Mouse (Mus musculus): ENCODE results near the gene Nrg4.
"Not testable (repeated sequence)": the region's sequence is repeated elsewhere in the genome, so short reads cannot be mapped to it uniquely, and the experiment has no call there.

The Nrg4 gene

DNA sequence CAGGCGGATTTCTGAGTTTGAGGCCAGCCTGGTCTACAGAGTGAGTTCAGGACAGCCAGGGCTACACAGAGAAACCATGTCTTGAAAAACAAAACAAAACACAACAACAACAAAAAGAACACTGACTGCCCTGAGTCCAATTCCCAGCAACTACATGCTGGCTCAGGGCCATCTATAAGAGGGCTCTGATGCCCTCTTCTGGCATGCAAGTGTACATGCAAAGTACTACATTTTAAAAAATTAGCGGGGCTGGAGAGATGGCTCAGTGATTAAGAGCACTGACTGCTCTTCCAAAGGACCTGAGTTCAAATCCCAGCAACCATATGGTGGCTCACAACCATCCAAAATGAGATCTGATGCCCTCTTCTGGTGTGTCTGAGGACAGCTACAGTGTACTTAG, 74.5 kb downstream of the Nrg4 start:
- not testable (repeated sequence) for DNase-seq (ENCODE audit: low spot score in 2 of 2)

DNA sequence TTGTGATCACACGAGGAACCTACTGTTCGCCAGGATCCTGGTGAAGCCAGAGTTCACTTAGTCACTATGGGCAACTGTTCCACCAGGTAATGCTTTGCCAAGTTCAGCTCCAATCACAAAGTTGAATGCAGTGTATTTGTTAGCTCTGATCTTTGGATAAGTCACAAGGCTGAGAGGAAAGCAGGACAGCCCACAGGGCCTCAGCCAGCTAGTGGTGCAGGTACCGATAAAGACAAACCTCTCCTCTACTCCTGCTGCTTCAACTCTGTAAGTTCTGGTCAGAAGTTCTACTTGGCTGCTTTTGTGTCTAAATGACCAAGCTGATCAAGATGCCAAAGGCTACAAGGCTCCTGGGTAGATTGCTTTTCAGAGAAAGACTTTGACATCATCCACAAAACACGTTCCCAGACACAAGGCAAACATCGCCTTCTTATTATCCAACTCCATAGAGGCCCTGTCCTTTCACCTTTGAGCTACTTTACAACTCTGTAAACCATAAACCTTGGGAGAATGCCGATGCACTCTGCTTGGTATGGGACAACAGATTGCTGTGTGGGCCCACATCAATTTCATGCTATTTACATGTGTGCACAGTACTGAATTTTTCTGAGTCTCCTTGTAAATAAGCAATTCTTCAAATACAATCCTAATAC, 75.9 kb downstream of the Nrg4 start:
- no peak for DNase-seq (ENCODE audit: low spot score in 2 of 2)

- no peak for DNase-seq (ENCODE audit: low spot score in 2 of 2)
These were observed 78.2 kb downstream of the Nrg4 start for GRCm38 (mm10) chr9:55248465-55248864.

DNA sequence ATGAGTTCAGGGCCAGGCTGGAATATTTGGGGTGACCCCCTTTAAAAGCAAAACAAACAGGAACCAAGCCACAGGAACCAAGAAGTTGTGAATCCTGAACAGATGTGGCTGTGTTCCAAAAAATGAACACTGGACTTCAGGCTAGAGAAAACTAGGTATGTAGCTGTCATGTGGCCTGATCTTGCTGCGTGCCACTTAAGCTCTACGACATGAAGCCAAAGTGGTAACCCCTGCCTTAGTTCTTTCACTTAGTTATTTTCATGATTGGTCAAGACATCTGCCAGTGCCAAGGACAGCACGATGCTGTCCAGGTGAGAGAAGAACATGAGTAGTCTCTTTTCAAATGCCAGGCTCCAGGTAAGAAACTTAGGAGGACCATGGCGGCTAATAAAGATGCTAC, 79.7 kb downstream of the Nrg4 start:
- no peak for DNase-seq (ENCODE audit: low spot score in 2 of 2)

DNA sequence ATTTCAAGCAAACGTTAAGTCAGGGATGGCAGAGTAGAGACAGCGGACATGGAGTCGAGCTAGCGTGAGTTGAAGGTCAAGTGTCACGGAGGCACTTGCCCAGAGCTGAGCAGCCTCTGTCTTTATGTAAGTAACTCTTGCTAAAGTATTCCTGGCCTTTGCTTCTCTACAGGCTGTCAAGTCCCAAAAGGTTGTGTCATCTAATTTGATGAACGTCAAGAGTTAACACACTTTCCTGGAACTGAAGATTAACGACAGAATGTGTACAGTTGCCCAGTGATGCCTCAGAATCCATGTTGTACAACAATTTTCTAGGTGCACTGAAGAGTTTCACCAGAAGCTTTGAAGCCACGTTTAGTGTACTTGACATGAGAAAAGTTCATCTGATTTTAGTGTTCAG, 80.2 kb downstream of the Nrg4 start:
- no peak for DNase-seq (ENCODE audit: low spot score in 2 of 2)

DNA sequence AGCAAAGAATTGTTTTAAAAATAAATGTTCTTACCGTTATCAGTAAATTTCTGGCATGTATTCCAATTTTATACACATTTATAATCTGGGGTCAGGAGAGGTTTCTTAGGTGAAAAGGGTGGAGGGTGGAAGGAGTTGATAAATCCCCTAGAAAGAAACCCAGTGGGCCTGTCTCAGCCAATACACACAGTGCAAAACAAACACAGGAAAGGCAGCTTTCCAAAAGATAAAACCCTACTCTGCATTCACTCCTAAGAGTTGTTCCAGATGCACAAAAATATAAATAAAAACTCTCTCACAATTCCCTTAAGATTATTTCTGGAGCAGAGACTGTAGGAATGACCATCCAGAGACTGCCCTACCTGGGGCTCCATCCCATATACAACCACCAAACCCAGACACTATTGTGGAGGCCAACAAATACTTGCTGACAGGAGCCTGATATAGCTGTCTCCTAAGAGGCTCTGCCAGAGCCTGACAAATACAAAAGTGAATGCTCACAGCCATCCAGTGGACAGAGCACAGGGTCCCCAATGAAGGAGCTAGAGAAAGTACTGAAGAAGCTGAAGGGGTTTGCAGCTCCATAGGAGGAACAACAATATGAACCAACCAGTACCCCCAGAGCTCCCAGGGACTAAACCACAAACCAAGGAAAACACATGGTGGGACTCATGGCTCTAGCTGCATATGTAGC, 81.4 kb downstream of the Nrg4 start:
- DNase-seq (ENCODE audit: low spot score in 2 of 2): not testable (repeated sequence)

GRCm38 (mm10) chr9:55244079-55244478, 82.6 kb downstream of the Nrg4 start:
- no peak for DNase-seq (ENCODE audit: low spot score in 2 of 2)

- DNase-seq (ENCODE audit: low spot score in 2 of 2): no peak
These were observed 83.4 kb downstream of the Nrg4 start for GRCm38 (mm10) chr9:55243280-55243679.

DNA sequence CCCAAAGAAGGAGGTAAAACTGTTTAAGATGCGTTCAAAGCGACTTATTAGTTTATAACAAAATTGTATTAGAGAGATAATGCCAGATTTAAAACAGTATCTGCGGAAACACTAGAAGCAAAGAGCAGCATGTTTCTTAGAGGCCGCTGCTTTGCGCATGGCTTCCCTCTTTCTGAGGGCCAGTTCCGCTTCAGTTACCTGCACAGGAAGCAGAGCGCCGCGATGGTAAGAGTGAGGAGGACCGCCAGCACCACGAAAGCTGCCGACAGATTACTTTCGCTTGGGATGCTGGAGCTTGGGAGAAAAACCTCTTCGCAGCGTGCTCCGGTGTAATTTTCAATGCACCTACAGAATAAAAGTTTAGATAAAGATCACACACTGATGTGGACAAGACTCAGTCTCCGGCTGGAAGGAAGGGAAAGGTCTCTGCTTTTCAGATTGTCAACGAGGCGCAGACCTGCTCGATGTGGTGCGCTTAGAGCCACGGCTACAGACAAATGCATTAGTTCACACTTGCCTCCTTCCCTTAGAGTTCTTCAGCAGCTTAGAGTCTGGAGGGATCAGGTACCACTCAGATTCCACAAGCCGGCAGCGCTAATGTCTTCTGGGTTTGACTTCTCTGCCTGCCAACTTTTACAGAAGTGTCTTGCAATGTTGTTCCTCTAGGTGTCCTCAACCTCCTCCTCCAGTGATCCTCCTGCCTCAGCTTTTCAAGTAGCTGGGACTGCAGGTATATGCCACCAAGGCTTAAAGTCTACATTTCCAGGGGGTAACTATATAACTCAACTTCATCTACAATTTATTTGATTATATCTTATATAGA, 84.6 kb downstream of the Nrg4 start:
- peak; percentile 9 to 32 for DNase-seq (ENCODE audit: low spot score in 2 of 2)

GRCm38 (mm10) chr9:55240852-55241251, 85.8 kb downstream of the Nrg4 start:
- DNase-seq (ENCODE audit: low spot score in 2 of 2): no peak

DNA sequence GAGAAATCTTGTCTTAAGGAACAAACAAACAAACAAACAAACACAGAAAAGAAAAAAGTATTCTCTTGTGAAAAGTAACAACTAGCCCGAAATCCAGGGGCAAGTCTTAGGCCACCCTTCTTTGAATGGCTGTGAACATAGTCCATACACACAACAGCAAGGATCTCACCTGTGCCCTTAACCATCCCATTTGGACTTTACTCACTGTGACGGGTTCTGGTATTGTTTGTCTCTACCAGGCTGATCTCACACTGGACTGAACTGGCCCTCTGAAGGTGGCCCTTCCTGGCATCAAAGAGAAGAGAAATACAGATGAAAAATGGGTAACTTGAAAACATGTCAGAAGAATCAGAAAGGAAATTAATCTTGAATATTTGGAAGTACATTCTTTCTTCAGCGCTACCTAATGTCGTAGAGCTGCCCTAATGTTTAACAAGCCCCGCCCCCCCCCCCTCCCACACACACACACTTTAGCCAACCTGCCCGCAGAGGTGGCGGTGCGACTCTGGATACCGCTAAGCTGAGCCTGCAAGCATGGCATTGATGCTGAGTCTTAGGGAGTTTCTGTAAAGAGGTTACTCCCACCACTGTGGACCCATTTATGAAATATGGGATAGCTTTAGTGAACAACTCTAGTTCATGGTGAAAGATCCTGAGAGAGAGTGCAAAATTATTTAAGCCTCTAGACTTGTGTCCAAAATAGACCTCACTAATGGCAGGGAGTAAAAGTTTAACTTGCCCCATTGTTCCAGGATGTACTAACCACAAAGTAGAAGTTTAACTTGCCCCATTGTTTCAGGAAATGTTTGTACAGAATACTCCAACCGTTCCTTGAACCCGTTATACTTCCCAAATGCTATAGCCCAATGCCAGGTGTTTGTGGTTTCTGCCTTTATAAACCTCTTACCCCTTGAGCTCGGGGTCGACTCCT, 90.1 kb downstream of the Nrg4 start:
- no peak for DNase-seq (ENCODE audit: low spot score in 2 of 2)

GRCm38 (mm10) chr9:55233076-55233475, 93.6 kb downstream of the Nrg4 start:
- not testable (repeated sequence) for DNase-seq (ENCODE audit: low spot score in 2 of 2)

DNA sequence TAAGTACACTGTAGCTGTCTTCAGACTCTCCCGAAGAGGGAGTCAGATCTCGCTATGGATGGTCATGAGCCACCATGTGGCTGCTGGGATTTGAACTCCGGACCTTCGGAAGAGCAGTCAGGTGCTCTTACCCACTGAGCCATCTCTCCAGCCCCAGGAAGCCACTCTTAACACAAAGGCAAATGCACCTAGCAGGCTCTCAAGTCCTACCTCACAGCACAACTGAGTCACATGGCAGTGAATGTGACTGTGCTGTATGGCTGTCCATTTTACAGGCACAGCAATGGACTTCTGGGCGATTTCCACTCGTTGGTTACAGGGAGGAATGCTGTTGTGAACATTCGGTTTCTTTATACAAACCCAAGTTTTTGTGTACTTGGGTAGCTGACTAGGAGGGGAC, 94.1 kb downstream of the Nrg4 start:
- no peak for DNase-seq (ENCODE audit: low spot score in 2 of 2)

GRCm38 (mm10) chr9:55232110-55232509, 94.5 kb downstream of the Nrg4 start:
- DNase-seq (ENCODE audit: low spot score in 2 of 2): no peak

- DNase-seq (ENCODE audit: low spot score in 2 of 2): no peak
These were observed 95.1 kb downstream of the Nrg4 start for GRCm38 (mm10) chr9:55231544-55231943.

GRCm38 (mm10) chr9:55229010-55229409, 97.6 kb downstream of the Nrg4 start:
- no peak for DNase-seq (ENCODE audit: low spot score in 2 of 2)

GRCm38 (mm10) chr9:55228149-55228548, 98.5 kb downstream of the Nrg4 start:
- DNase-seq (ENCODE audit: low spot score in 2 of 2): no peak

- no peak for DNase-seq (ENCODE audit: low spot score in 2 of 2)
These were observed 100.4 kb downstream of the Nrg4 start for GRCm38 (mm10) chr9:55226251-55226650.

GRCm38 (mm10) chr9:55225165-55225737, 101.4 kb downstream of the Nrg4 start:
- DNase-seq (ENCODE audit: low spot score in 2 of 2): no peak

DNA sequence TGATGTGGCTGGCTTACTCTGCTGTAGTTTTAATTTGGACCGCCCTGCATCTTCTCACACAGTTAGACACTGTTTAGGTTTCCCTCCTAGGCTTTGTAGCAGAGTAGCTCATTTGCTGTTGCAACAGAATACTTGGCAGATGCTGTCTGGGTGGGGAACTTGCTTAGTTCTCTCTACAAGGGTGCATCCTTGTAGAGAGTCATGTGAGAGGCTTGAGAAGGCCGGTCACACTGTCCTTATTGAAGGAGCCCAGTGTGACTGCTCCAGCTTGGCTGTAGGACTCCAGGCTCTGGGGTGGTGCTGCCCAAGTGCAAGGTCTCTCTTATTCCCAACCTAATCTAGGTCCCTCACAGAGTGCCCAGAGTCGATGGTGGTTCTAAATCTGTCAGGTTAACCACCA, 109.3 kb downstream of the Nrg4 start:
- no peak for DNase-seq (ENCODE audit: low spot score in 2 of 2)

- no peak for DNase-seq (ENCODE audit: low spot score in 2 of 2)
These were observed 110.6 kb downstream of the Nrg4 start for GRCm38 (mm10) chr9:55216078-55216477.
